Mouse (Mus musculus) G1E (cell line): ENCODE measurements around the gene Ttpal. TPM values are rescaled to one million over a fixed set of nuclear protein-coding genes. Genes with fewer than 3 reads are reported as not detected.

Source experiments
- ATAC-seq: 2 replicates; pipeline ENCODE4 v1.8.0; 2016; ENCODE audit warnings: mild to moderate bottlenecking; ENCODE audit not compliant: insufficient number of reproducible peaks, poor library complexity, low FRiP score, severe bottlenecking; ENCODE audit errors: extremely low read depth
- DNase-seq: peaks from one replicate; pipeline ENCODE4 v3.0.0; 2012; ENCODE audit warnings: low spot score
- H3K27me3 ChIP-seq: 2 replicates; pipeline ENCODE4 v1.6.1; 2012; ENCODE audit warnings: mild to moderate bottlenecking, low read length, inconsistent platforms; ENCODE audit not compliant: insufficient read depth
- H3K36me3 ChIP-seq: replicated peaks from 2 replicates; pipeline ENCODE3; 2012; ENCODE audit warnings: mild to moderate bottlenecking, inconsistent platforms
- H3K4me1 ChIP-seq: 2 replicates; pipeline ENCODE4 v1.6.1; 2012; ENCODE audit warnings: low read depth, low read length, inconsistent platforms, mixed read lengths; ENCODE audit not compliant: insufficient read depth
- H3K4me3 ChIP-seq: 2 replicates; pipeline ENCODE4 v1.5.1; 2012; ENCODE audit warnings: low read depth, mild to moderate bottlenecking, inconsistent platforms, low read length, moderate library complexity, mixed read lengths
- H3K9me3 ChIP-seq: replicated peaks from 2 replicates; pipeline ENCODE4 v1.6.1; 2012; ENCODE audit warnings: inconsistent platforms
- CTCF ChIP-seq: IDR thresholded peaks from 2 replicates; pipeline ENCODE4 v1.5.1; 2012; ENCODE audit warnings: low read depth, low read length, inconsistent platforms, mixed read lengths
- GATA1 ChIP-seq: IDR thresholded peaks from 2 replicates; pipeline ENCODE4 v1.6.1; 2012; ENCODE audit warnings: borderline replicate concordance, low read length, inconsistent platforms, mixed read lengths
- GATA2 ChIP-seq: IDR thresholded peaks from 2 replicates; pipeline ENCODE4 v1.6.1; 2012; ENCODE audit warnings: low read depth, low read length, inconsistent platforms, borderline replicate concordance
- POLR2AphosphoS5 ChIP-seq: IDR thresholded peaks from 2 replicates; pipeline ENCODE4 v1.6.1; 2012; ENCODE audit warnings: low read depth, low read length, inconsistent platforms; ENCODE audit not compliant: insufficient replicate concordance
- TAL1 ChIP-seq: conservative IDR thresholded peaks from 2 replicates; pipeline ENCODE4 v1.6.1; 2012; ENCODE audit warnings: low read depth, low read length, inconsistent platforms, mixed read lengths
- polyA plus RNA-seq: library from polyadenylated mRNA; stranded (reverse); fragments of >175 nt; gene quantifications from 2 replicates; pipeline ENCODE4 v1.2.3, GENCODE M21; 2012
- total RNA-seq, 2 experiments: library from RNA; stranded (forward) in 1 of 2; stranded (reverse) in 1 of 2; fragments of 200-1000 nt in 1 of 2; fragments of >200 nt in 1 of 2; fragmentation: Nextera tagmentation in 1 of 2; gene quantifications; 2 replicates each; pipeline ENCODE4 v1.2.3; 2014 to 2017

The Ttpal gene
- total and polyA plus RNA-seq, 3 experiments, result 18.2 to 23.0 (median 22.3) TPM

DNA sequence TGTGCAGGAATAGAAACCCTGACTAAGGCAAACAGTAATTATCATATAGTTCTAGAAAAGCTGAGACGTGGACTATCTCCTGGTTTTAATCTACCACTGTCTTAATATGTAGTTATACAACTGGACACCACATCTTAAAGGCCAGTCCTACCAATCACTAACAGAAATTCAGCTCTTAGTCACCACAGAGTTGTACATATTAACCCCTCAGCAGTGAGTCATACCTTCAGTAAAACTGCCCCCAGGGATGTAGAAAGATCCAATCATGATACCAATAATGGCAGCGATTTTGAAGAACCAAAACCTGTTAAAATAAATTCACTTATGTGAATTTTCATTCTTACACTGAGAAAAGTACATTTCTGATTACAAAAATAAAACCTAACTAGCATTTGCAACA is 32.1 kb downstream of the Ttpal start:
- H3K27me3 ChIP-seq, result no peaks in the 10 kb centered on the region
- H3K4me1 ChIP-seq, result no peaks in the 10 kb centered on the region
- H3K9me3 ChIP-seq, result no peaks in the 10 kb centered on the region
- ATAC-seq (no peak), DNase-seq (no peak)
- H3K36me3 ChIP-seq, result peaks cover 75% of the 10 kb centered on the region
- no peak for TF ChIP-seq POLR2AphosphoS5
- TF ChIP-seq TAL1, result no peak
- TF ChIP-seq GATA2, result no peak
- TF ChIP-seq CTCF, result no peak
- no peak for TF ChIP-seq GATA1
- no peak overlapping the region for H3K4me3 ChIP-seq

GRCm38 (mm10) chr2:163636057-163636456 is 33.9 kb downstream of the Ttpal start:
- no peak for TF ChIP-seq CTCF
- H3K27me3 ChIP-seq, result no peaks in the 10 kb centered on the region
- no peak overlapping the region for H3K4me3 ChIP-seq
- H3K4me1 ChIP-seq, result no peaks in the 10 kb centered on the region
- DNase-seq (no peak), ATAC-seq (no peak)
- no peaks in the 10 kb centered on the region for H3K9me3 ChIP-seq
- H3K36me3 ChIP-seq, result peaks cover 69% of the 10 kb centered on the region

DNA sequence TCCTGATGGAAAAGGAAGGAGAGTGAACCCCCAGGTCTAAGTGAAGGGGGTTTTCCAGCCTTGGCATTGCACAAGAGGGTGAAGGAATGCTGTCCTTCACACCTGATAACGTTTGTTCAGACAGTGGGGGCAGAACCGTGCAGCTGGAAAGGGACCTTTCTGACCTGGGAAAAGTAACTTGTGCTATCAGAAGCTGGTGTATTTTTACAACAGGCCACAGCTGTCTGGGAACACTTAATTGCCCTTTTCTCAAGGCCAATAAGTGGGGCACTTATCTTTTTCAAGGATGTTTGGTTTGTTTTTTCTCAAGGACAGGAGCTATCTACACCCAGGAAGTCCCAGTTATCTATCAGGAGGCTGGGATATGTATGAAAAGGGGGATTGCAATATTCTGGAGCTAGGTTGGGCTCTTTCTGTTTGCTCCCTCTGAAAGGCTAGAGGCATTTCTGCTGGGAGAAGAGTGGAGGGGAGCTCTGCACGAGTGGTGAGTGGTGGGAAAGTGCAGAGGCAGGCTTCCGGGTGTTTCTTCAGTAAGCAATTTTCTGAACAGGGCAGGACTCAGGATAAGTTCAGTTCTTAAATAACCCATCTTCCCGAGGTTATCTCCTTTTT is 35.6 kb downstream of the Ttpal start:
- no peaks in the 10 kb centered on the region for H3K9me3 ChIP-seq

DNA sequence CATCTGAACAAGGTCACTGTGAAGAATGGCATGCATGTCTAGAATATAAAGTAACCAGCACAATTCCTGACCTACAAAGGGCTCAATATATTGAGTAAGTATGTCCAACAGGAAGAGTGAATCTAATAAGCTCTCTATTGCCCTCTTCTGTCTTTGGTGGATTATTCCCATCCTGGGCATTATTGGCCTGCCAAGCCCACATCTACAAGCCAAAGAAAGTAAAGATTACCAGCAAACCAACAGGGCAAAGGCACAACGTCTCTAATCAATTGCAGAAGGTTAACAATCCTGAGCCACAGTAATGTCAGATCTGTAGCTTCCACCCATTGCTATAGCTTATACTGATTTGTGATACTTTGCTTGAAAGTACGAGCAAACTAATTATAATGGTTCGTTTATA is 38.4 kb downstream of the Ttpal start:
- Histone ChIP-seq H3K4me3 (no peak overlapping the region), H3K36me3 (peaks cover 44% of the 10 kb centered on the region), H3K4me1 (peaks cover 16% of the 10 kb centered on the region), H3K27me3 (no peaks in the 10 kb centered on the region), H3K9me3 (no peaks in the 10 kb centered on the region)
- TF ChIP-seq CTCF, result no peak
- TF ChIP-seq TAL1, result no peak
- TF ChIP-seq GATA2, result no peak
- TF ChIP-seq GATA1, result no peak
- TF ChIP-seq POLR2AphosphoS5, result no peak
- ATAC-seq, result no peak
- no peak for DNase-seq

More for the DNA sequence above, 35.6 kb downstream of the Ttpal start:
- TF ChIP-seq GATA1, result no peak
- TF ChIP-seq TAL1, result no peak
- TF ChIP-seq GATA2, result no peak
- no peak for TF ChIP-seq CTCF
- TF ChIP-seq POLR2AphosphoS5, result no peak
- DNase-seq (no peak), ATAC-seq (no peak)
- Histone ChIP-seq H3K4me1 (peaks cover 3% of the 10 kb centered on the region; the same call in 1 of the 2 replicates), H3K4me3 (no peak overlapping the region), H3K36me3 (peaks cover 60% of the 10 kb centered on the region), H3K27me3 (no peaks in the 10 kb centered on the region)

GRCm38 (mm10) chr2:163641681-163642080 is 39.6 kb downstream of the Ttpal start:
- no peaks in the 10 kb centered on the region for H3K9me3 ChIP-seq
- DNase-seq (no peak), ATAC-seq (no peak)
- H3K27me3 ChIP-seq, result no peaks in the 10 kb centered on the region
- TF ChIP-seq GATA2 (no peak), POLR2AphosphoS5 (no peak), TAL1 (no peak), GATA1 (no peak), CTCF (no peak)
- H3K36me3 ChIP-seq, result peaks cover 35% of the 10 kb centered on the region
- H3K4me1 ChIP-seq, result peaks cover 16% of the 10 kb centered on the region
- H3K4me3 ChIP-seq, result no peak overlapping the region

- TF ChIP-seq TAL1 (no peak), GATA1 (no peak), POLR2AphosphoS5 (no peak), GATA2 (no peak), CTCF (no peak)
- H3K4me1 ChIP-seq, result peaks cover 16% of the 10 kb centered on the region
- no peak for DNase-seq
- H3K9me3 ChIP-seq, result no peaks in the 10 kb centered on the region
- H3K4me3 ChIP-seq, result no peak overlapping the region
- no peaks in the 10 kb centered on the region for H3K27me3 ChIP-seq
- peaks cover 24% of the 10 kb centered on the region for H3K36me3 ChIP-seq
- no peak for ATAC-seq
Measured at GRCm38 (mm10) chr2:163642685-163643575, 40.8 kb downstream of the Ttpal start.
